Mouse (Mus musculus): ENCODE measurements at regions not wholly inside any gene's neighbourhood (a gene's known extent, or its start where the extent isn't known, plus 50 kb on each side); places are given as distances from the start of the nearest gene placed in this dataset.

DNA sequence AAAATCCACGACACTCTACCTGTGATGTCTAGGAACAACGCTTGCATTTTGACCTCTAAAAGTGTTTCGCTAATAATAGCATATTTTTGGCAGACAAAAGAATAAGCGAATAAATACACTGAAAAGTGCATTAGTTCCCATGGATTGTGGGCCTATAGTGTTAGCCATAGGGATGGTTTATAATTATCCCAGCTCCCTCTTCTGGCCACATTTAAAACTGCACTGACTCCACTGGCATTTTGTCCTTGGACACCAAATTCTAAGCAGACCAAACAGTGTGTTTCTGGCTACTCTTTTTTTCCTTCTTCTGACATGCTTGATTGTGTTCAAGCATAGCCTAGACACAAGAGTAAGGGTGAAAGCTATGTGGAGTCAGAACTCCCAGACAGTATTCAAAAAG is 276.8 kb upstream of the Ank start:
- no peaks in the 10 kb centered on the region for H3K9me3 ChIP-seq (replicated peaks; ENCODE audit: low read length)
- H3K4me3 ChIP-seq (replicated peaks in 1 of 3; ENCODE audit: low read depth in 2 of 3, low read length in 2 of 3, poor library complexity in 1 of 3): no peak overlapping the region
- peak; percentile 60 for DNase-seq (ENCODE audit: extremely low read depth)
- TF ChIP-seq SMC3 (IDR thresholded peaks at IDR 0.05; ENCODE audit: low read depth, low read length) (peak; percentile 49), CTCF (conservative IDR thresholded peaks at IDR 0.05 in 1 of 2, IDR thresholded peaks at IDR 0.05 in 1 of 2; ENCODE audit: low read depth in 2 of 2, low read length in 2 of 2) (peak; percentile 58 to 94), RAD21 (IDR thresholded peaks at IDR 0.05; ENCODE audit: low read depth, low read length) (peak; percentile 61), MAX (IDR thresholded peaks at IDR 0.05; ENCODE audit: low read length) (no peak), BHLHE40 (IDR thresholded peaks at IDR 0.05; ENCODE audit: low read depth, low read length) (no peak), MAZ (IDR thresholded peaks at IDR 0.05; ENCODE audit: low read depth, low read length) (no peak)
- no peaks in the 10 kb centered on the region for H3K79me2 ChIP-seq (replicated peaks; ENCODE audit: control insufficient read depth, extremely low read depth, insufficient read depth, poor library complexity, severe bottlenecking)
- H3K4me2 ChIP-seq (ENCODE audit: insufficient read depth, low read depth, poor library complexity, severe bottlenecking): no peak overlapping the region
- in situ Hi-C loops (cut with MboI; ENCODE audit: low pct_ligation_motif_present, low pct_unique_long_range_greater_than_20kb, low sequenced_read_pairs) (loop anchor here (25.0 kb wide), 1 partner anchor 727 kb away; no protein-coding TSS in a partner anchor), dilution Hi-C loops (cut with MboI; ENCODE audit: extremely low pct_ligation_motif_present, extremely low pct_unique_long_range_greater_than_20kb, low sequenced_read_pairs) (no loop called here)
- no peaks in the 10 kb centered on the region for H3K4me1 ChIP-seq (ENCODE audit: control insufficient read depth in 1 of 2, insufficient read depth in 2 of 2)
- no peak overlapping the region for H3K27ac ChIP-seq (ENCODE audit: insufficient read depth, low read depth)
- H3K9ac ChIP-seq (ENCODE audit: insufficient read depth, low read depth): no peak overlapping the region
- H3K36me3 ChIP-seq (replicated peaks in 1 of 2; ENCODE audit: control insufficient read depth in 1 of 2, insufficient read depth in 1 of 2, low read length in 1 of 2): no peaks in the 10 kb centered on the region
- H3K27me3 ChIP-seq (replicated peaks): no peaks in the 10 kb centered on the region

DNA sequence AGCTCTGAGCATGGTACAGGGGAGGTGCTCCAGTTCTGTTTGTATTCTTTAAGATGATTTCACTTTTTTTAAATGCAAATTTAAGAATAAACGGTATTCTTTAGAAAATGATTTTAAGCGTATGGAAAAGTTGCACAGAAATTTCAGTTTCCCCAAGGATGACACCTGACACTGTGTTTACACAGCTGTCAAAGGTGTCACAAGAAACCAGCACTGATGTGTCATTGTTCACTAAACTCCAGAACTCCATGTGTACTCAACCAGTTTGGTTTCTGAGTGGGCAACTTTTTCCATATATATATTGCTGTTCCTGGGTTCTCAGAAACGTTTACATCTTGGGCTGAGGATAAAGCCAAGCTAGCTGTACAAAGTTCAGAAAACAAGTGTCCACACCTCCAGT is 265.0 kb upstream of the Ank start:
- no peak overlapping the region for H3K4me2 ChIP-seq (ENCODE audit: insufficient read depth, low read depth, poor library complexity, severe bottlenecking)
- no peaks in the 10 kb centered on the region for H3K79me2 ChIP-seq (replicated peaks; ENCODE audit: control insufficient read depth, extremely low read depth, insufficient read depth, poor library complexity, severe bottlenecking)
- H3K36me3 ChIP-seq (replicated peaks in 1 of 2; ENCODE audit: control insufficient read depth in 1 of 2, insufficient read depth in 1 of 2, low read length in 1 of 2): no peaks in the 10 kb centered on the region
- in situ Hi-C loops (cut with MboI; ENCODE audit: low pct_ligation_motif_present, low pct_unique_long_range_greater_than_20kb, low sequenced_read_pairs) (no loop called here), dilution Hi-C loops (cut with MboI; ENCODE audit: extremely low pct_ligation_motif_present, extremely low pct_unique_long_range_greater_than_20kb, low sequenced_read_pairs) (no loop called here)
- no peak for TF ChIP-seq KAT2A (IDR thresholded peaks at IDR 0.05; ENCODE audit: insufficient replicate concordance, low read length)
- no peak for TF ChIP-seq E2F4 (IDR thresholded peaks at IDR 0.05; ENCODE audit: insufficient replicate concordance, low read depth, low read length)
- no peak for TF ChIP-seq POLR2AphosphoS2 (IDR thresholded peaks at IDR 0.05; ENCODE audit: low read depth, low read length)
- no peak for TF ChIP-seq IRF4 (IDR thresholded peaks at IDR 0.05; ENCODE audit: low read depth, low read length)
- TF ChIP-seq PAX5 (IDR thresholded peaks at IDR 0.05; ENCODE audit: low read length): no peak
- no peak for TF ChIP-seq SIN3A (IDR thresholded peaks at IDR 0.05; ENCODE audit: low read length)
- H3K9me3 ChIP-seq (replicated peaks; ENCODE audit: low read length): no peaks in the 10 kb centered on the region
- no peak for DNase-seq (ENCODE audit: extremely low read depth)
- H3K4me3 ChIP-seq (replicated peaks in 1 of 3; ENCODE audit: low read depth in 2 of 3, low read length in 2 of 3, poor library complexity in 1 of 3): no peak overlapping the region
- no peaks in the 10 kb centered on the region for H3K4me1 ChIP-seq (ENCODE audit: control insufficient read depth in 1 of 2, insufficient read depth in 2 of 2)
- no peak overlapping the region for H3K27ac ChIP-seq (ENCODE audit: insufficient read depth, low read depth)
- no peaks in the 10 kb centered on the region for H3K27me3 ChIP-seq (replicated peaks)
- H3K9ac ChIP-seq (ENCODE audit: insufficient read depth, low read depth): no peak overlapping the region

GRCm38 (mm10) chr15:27204888-27205287 is 261.6 kb upstream of the Ank start:
- dilution Hi-C loops (cut with MboI; ENCODE audit: extremely low pct_ligation_motif_present, extremely low pct_unique_long_range_greater_than_20kb, low sequenced_read_pairs) (no loop called here), in situ Hi-C loops (cut with MboI; ENCODE audit: low pct_ligation_motif_present, low pct_unique_long_range_greater_than_20kb, low sequenced_read_pairs) (no loop called here)
- no peaks in the 10 kb centered on the region for H3K4me1 ChIP-seq (ENCODE audit: control insufficient read depth in 1 of 2, insufficient read depth in 2 of 2)
- no peaks in the 10 kb centered on the region for H3K79me2 ChIP-seq (replicated peaks; ENCODE audit: control insufficient read depth, extremely low read depth, insufficient read depth, poor library complexity, severe bottlenecking)
- DNase-seq (ENCODE audit: extremely low read depth): no peak
- H3K9me3 ChIP-seq (replicated peaks; ENCODE audit: low read length): no peaks in the 10 kb centered on the region
- no peaks in the 10 kb centered on the region for H3K27me3 ChIP-seq (replicated peaks)
- no peak overlapping the region for H3K4me2 ChIP-seq (ENCODE audit: insufficient read depth, low read depth, poor library complexity, severe bottlenecking)
- TF ChIP-seq CHD2 (IDR thresholded peaks at IDR 0.05; ENCODE audit: low read length): no peak
- TF ChIP-seq E2F4 (IDR thresholded peaks at IDR 0.05; ENCODE audit: insufficient replicate concordance, low read depth, low read length): no peak
- TF ChIP-seq ZC3H11A (IDR thresholded peaks at IDR 0.05; ENCODE audit: low read depth, low read length): no peak
- no peak for TF ChIP-seq ETS1 (conservative IDR thresholded peaks at IDR 0.05; ENCODE audit: low read depth, low read length)
- no peak for TF ChIP-seq SIN3A (IDR thresholded peaks at IDR 0.05; ENCODE audit: low read length)
- no peak for TF ChIP-seq BHLHE40 (IDR thresholded peaks at IDR 0.05; ENCODE audit: low read depth, low read length)
- no peak for TF ChIP-seq IRF4 (IDR thresholded peaks at IDR 0.05; ENCODE audit: low read depth, low read length)
- no peak for TF ChIP-seq NELFE (IDR thresholded peaks at IDR 0.05; ENCODE audit: low read depth, low read length)
- TF ChIP-seq PAX5 (IDR thresholded peaks at IDR 0.05; ENCODE audit: low read length): no peak
- no peak overlapping the region for H3K9ac ChIP-seq (ENCODE audit: insufficient read depth, low read depth)
- no peaks in the 10 kb centered on the region for H3K36me3 ChIP-seq (replicated peaks in 1 of 2; ENCODE audit: control insufficient read depth in 1 of 2, insufficient read depth in 1 of 2, low read length in 1 of 2)
- no peak overlapping the region for H3K27ac ChIP-seq (ENCODE audit: insufficient read depth, low read depth)
- H3K4me3 ChIP-seq (replicated peaks in 1 of 3; ENCODE audit: low read depth in 2 of 3, low read length in 2 of 3, poor library complexity in 1 of 3): no peak overlapping the region

All from CH12.LX (cell line).